Mouse (Mus musculus) stomach, postnatal 0 days (tissue): Measurements from ENCODE around the gene Gp2. TPM values are rescaled to one million over a fixed set of nuclear protein-coding genes. Genes with fewer than 3 reads are reported as not detected.

Experiments used
- ATAC-seq: fragments of 200-750 bp; cut with Nextera tagmentation; 2 replicates; pipeline ENCODE4 v1.8.0; 2017; ENCODE audit not compliant: low FRiP score, low TSS enrichment
- DNase-seq: peaks from one replicate; pipeline ENCODE4 v3.0.0-alpha.2; 2016; ENCODE audit warnings: low spot score
- H3K27ac ChIP-seq: fragments of 300-500 bp; sonication (generic); replicated peaks from 2 replicates; pipeline ENCODE4 v1.5.1; 2014; ENCODE audit warnings: mild to moderate bottlenecking, control low read depth
- H3K27me3 ChIP-seq: fragments of 300-500 bp; sonication (generic); 2 replicates; pipeline ENCODE4 v1.6.1; 2014; ENCODE audit warnings: low read length; ENCODE audit not compliant: control insufficient read depth, insufficient read depth
- H3K36me3 ChIP-seq: fragments of 300-500 bp; sonication (generic); 2 replicates; pipeline ENCODE4 v1.6.1; 2014; ENCODE audit warnings: low read length, mixed read lengths; ENCODE audit not compliant: control insufficient read depth, insufficient read depth
- H3K4me1 ChIP-seq: fragments of 300-500 bp; sonication (generic); replicated peaks from 2 replicates; pipeline ENCODE4 v1.6.1; 2014; ENCODE audit warnings: antibody characterized with exemption; ENCODE audit not compliant: control insufficient read depth, insufficient read depth
- H3K4me2 ChIP-seq: fragments of 300-500 bp; sonication (generic); replicated peaks from 2 replicates; pipeline ENCODE4 v1.6.1; 2014; ENCODE audit warnings: low read depth, mild to moderate bottlenecking, control low read depth, moderate library complexity
- H3K4me3 ChIP-seq: fragments of 300-500 bp; sonication (generic); 2 replicates; pipeline ENCODE4 v1.5.1; 2014; ENCODE audit warnings: low read depth, low read length, control low read depth
- H3K9ac ChIP-seq: fragments of 300-500 bp; sonication (generic); 2 replicates; pipeline ENCODE4 v1.6.1; 2014; ENCODE audit warnings: mild to moderate bottlenecking, low read length, control low read depth, mixed read lengths
- H3K9me3 ChIP-seq: fragments of 300-500 bp; sonication (generic); 2 replicates; pipeline ENCODE4 v1.6.1; 2016; ENCODE audit warnings: low read length; ENCODE audit not compliant: control insufficient read depth
- CTCF ChIP-seq: IDR thresholded peaks from 2 replicates; pipeline ENCODE4 v1.5.1; 2016; ENCODE audit warnings: antibody characterized with exemption, low read depth, mild to moderate bottlenecking, moderate library complexity
- EP300 ChIP-seq: optimal IDR thresholded peaks from 2 replicates; pipeline ENCODE3; 2016; ENCODE audit warnings: antibody characterized with exemption
- WGBS: fragments of 180-500 bp; shearing (Covaris S2); extraction: QIAGEN DNeasy Blood & Tissue Kit; methylation state at CpG from one replicate; pipeline ENCODE4 v1.1.7; 2014; 5-methylcytosine and 5-hydroxymethylcytosine counted together
- polyA plus RNA-seq: library from polyadenylated mRNA; unstranded; fragments of >200 nt; fragmentation: Nextera tagmentation; extraction: Ambion mirVana; gene quantifications from 2 replicates; pipeline ENCODE4 v1.2.1, GENCODE M21; 2015

The Gp2 gene
- polyA plus RNA-seq, 1 experiment from 2014 or later, result 0.05 TPM

DNA sequence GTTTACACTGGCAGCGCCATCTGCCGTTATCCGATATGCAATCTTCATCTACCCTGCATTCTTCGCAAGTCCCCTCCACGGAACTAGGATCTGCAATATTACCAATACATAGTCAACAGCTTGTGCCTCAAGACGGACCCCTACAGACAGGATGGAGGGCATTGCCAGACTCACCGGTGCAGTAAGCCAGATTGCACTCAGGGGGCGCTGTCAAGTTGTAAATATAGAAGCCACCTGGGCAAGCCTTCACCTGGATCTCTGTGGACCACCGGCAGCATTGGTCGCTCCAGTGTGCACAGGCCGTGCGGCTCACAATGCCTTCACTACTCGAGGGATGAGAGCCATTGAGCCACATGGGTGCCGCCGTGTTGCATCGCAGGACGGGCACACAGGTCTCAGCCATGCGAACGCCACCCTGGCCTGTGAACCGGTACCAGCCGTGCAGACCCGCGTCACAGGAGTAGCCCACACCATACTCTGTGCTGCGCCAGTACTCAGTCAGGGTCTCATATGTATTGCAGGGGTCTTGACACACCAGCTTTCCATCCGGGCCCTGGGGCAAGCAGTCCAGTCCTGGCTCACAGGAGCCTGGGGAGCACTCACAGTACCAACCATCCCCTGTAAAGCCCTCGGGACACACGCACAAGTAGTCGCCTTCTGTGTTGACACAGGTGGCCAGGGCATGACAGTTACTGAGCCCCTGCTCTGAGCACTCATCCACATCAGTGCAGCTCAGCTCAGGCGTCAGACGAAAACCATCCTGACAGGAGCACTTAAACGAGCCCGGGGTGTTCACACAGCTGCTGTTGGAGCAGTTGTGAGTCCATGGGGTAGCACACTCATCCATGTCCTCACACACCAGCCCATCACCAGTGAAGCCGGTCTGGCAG is 17.7 kb upstream of the Gp2 start:
- Histone ChIP-seq H3K9ac (no peak overlapping the region), H3K4me3 (no peak overlapping the region), H3K27ac (no peak overlapping the region), H3K4me1 (no peaks in the 10 kb centered on the region), H3K4me2 (no peak overlapping the region), H3K27me3 (no peaks in the 10 kb centered on the region), H3K36me3 (no peaks in the 10 kb centered on the region), H3K9me3 (no peaks in the 10 kb centered on the region)
- TF ChIP-seq EP300 (no peak), CTCF (no peak)
- no peak for ATAC-seq
- no peak for DNase-seq
- 66% methylated on average over 33 of the region's 33 CpGs for WGBS

DNA sequence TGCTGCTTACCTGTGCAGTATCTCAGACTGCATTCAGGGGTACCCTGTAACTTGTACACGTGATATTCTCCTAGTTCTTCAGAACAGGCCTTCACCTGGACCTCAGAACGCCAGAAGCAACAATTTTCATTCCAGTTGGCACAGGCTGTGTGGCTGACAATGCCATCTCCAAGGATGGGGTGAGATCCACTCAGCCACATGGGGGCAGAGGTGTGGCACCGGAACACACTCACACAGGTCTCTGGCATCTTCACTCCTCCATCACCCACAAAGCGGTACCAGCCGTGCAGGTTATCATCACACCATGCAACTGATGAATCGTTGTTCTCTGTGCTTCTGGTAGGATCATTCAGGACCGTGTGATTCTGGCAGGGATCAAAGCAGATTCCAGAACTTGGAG is 4.9 kb downstream of the Gp2 start:
- Histone ChIP-seq H3K4me2 (no peak overlapping the region), H3K36me3 (no peaks in the 10 kb centered on the region), H3K27me3 (no peaks in the 10 kb centered on the region), H3K9ac (no peak overlapping the region), H3K4me3 (no peak overlapping the region), H3K4me1 (no peaks in the 10 kb centered on the region), H3K9me3 (no peaks in the 10 kb centered on the region), H3K27ac (no peak overlapping the region)
- no peak for TF ChIP-seq CTCF
- TF ChIP-seq EP300, result no peak
- WGBS, result 76% methylated on average over 7 of the region's 7 CpGs
- DNase-seq, result no peak
- no peak for ATAC-seq

DNA sequence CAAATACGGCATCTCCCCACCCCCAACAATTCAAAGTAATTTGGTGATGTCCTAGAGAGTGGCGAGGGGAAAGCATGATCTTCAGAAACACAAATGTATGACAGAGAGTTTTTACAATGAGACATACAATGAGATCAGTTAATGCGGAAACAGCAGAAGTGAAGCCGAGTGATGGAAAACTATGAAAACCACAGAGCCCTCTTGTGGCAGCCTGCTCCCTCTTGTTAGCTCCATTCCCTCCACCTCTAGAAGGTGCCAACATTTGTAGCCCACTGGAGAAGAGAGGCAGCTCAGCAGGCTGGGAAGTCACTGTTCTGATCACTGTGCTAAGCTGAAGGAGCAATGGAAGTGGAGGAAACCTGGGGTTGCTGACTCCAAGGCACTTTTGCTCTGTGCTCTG is 15.2 kb downstream of the Gp2 start:
- H3K4me2 ChIP-seq, result no peak overlapping the region
- H3K27ac ChIP-seq, result no peak overlapping the region
- 60% methylated on average over 4 of the region's 4 CpGs for WGBS
- no peak for DNase-seq
- TF ChIP-seq EP300 (no peak), CTCF (peak; percentile 6; the same call in 1 of the 2 replicates)
- H3K9me3 ChIP-seq, result no peaks in the 10 kb centered on the region
- H3K9ac ChIP-seq, result no peak overlapping the region
- no peaks in the 10 kb centered on the region for H3K36me3 ChIP-seq
- ATAC-seq, result no peak
- no peak overlapping the region for H3K4me3 ChIP-seq
- no peaks in the 10 kb centered on the region for H3K4me1 ChIP-seq
- H3K27me3 ChIP-seq, result no peaks in the 10 kb centered on the region

DNA sequence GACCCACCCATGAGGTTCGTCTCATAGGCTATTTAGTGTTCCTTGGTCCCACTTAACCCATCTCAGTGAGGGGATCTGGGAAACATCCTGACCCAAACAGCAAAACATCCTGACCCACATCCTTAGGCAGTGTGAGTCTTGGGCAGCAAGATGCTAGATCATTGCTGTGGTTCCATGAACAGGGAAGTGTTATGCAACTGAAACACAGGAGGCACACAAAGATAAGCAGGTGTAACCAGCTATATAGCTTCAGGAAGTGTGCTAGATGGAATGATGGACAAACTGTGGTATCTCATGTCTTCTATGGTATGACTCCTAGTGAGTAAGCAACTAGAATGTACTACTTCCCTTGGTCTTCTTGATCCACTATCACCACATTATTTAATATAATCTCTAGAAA is 17.1 kb downstream of the Gp2 start:
- H3K9ac ChIP-seq, result no peak overlapping the region
- no peaks in the 10 kb centered on the region for H3K9me3 ChIP-seq
- H3K27me3 ChIP-seq, result no peaks in the 10 kb centered on the region
- no peaks in the 10 kb centered on the region for H3K4me1 ChIP-seq
- no peak overlapping the region for H3K4me3 ChIP-seq
- WGBS, result 75% methylated on average over 1 of the region's 1 CpGs
- TF ChIP-seq CTCF (no peak), EP300 (no peak)
- DNase-seq (no peak), ATAC-seq (no peak)
- H3K36me3 ChIP-seq, result no peaks in the 10 kb centered on the region
- no peak overlapping the region for H3K27ac ChIP-seq
- no peak overlapping the region for H3K4me2 ChIP-seq

DNA sequence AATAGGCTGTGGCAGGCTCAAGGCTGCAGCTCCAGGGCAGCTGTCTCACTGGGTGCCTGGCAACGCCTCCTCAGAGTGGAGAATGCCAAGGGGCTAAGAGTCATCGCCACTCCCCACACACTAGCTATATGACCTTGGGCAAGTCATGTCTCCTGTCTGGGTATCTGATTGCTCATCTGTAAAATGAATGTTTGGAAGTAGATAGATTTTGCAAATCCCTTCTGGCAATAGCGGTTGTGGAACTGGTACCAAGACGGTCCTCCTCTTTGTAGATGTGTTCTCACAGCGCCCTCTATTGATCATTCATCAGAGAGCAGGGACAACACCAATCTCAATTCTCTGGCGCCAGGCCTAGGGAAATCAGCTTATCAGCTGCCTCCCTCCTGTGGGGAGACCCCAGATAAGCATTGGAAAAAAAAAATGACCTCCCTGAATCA is 31.9 kb downstream of the Gp2 start:
- Histone ChIP-seq H3K9me3 (no peaks in the 10 kb centered on the region), H3K27ac (no peak overlapping the region), H3K27me3 (no peaks in the 10 kb centered on the region), H3K4me2 (no peak overlapping the region), H3K4me3 (no peak overlapping the region), H3K4me1 (no peaks in the 10 kb centered on the region), H3K9ac (no peak overlapping the region), H3K36me3 (no peaks in the 10 kb centered on the region)
- no peak for ATAC-seq
- 18% methylated on average over 6 of the region's 6 CpGs for WGBS
- peak; percentile 16 for DNase-seq
- TF ChIP-seq EP300 (no peak), CTCF (peak; percentile 60)

DNA sequence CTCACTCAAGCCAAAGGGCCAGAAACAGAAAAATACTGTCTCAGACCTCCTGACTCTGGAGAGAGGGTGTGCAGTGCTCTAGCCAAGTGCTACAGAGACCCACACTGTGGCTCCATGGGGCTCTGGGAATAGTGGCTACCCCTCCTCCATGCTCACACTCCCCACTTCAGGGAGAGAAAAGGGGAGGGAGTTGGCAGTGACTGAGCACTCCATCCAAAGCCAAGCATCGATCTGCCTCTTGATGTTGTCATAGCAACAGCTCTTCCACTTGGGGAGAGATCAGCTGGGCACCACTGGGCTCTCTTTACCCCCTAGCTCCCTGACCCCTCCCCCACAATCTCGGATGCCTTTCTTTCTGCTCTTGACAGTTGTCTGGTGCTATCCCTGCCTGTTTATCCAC is 38.4 kb downstream of the Gp2 start:
- H3K4me1 ChIP-seq, result no peaks in the 10 kb centered on the region
- DNase-seq (no peak), ATAC-seq (no peak)
- H3K27ac ChIP-seq, result no peak overlapping the region
- no peaks in the 10 kb centered on the region for H3K27me3 ChIP-seq
- no peaks in the 10 kb centered on the region for H3K9me3 ChIP-seq
- no peak overlapping the region for H3K4me3 ChIP-seq
- no peaks in the 10 kb centered on the region for H3K36me3 ChIP-seq
- no peak overlapping the region for H3K9ac ChIP-seq
- TF ChIP-seq CTCF, result no peak
- no peak for TF ChIP-seq EP300
- no peak overlapping the region for H3K4me2 ChIP-seq
- WGBS, result 12% methylated on average over 2 of the region's 2 CpGs
